Mouse (Mus musculus): ENCODE measurements around the gene Calr4. TPM values are rescaled to one million over a fixed set of nuclear protein-coding genes. Genes with fewer than 3 reads are reported as not detected.

The Calr4 gene
- total and polyA plus RNA-seq, 3 experiments: not detected

- Histone ChIP-seq H3K9me3 (replicated peaks; ENCODE audit: low read length) (no peaks in the 10 kb centered on the region), H3K36me3 (replicated peaks in 1 of 2; ENCODE audit: control insufficient read depth in 1 of 2, insufficient read depth in 1 of 2, low read length in 1 of 2) (peaks cover 0 to 7% of the 10 kb centered on the region in 2 experiments), H3K4me1 (ENCODE audit: control insufficient read depth in 1 of 2, insufficient read depth in 2 of 2) (peaks cover 8 to 40% of the 10 kb centered on the region in 2 experiments), H3K27me3 (replicated peaks) (no peaks in the 10 kb centered on the region), H3K27ac (ENCODE audit: insufficient read depth, low read depth) (peak overlapping the region; percentile 58), H3K79me2 (replicated peaks; ENCODE audit: control insufficient read depth, extremely low read depth, insufficient read depth, poor library complexity, severe bottlenecking) (peaks cover 40% of the 10 kb centered on the region), H3K9ac (ENCODE audit: insufficient read depth, low read depth) (peak overlapping the region; percentile 93), H3K4me2 (ENCODE audit: insufficient read depth, low read depth, poor library complexity, severe bottlenecking) (peak overlapping the region; percentile 67), H3K4me3 (replicated peaks in 1 of 3; ENCODE audit: low read depth in 2 of 3, low read length in 2 of 3, poor library complexity in 1 of 3) (peak overlapping the region; percentile 79 to 93 (median 92))
- in situ Hi-C loops (cut with MboI; ENCODE audit: low pct_ligation_motif_present, low pct_unique_long_range_greater_than_20kb, low sequenced_read_pairs): no loop called here
- 0 out of 2 replicates have a peak, but pooled peaks have one; percentile 29 for TF ChIP-seq UBTF (IDR thresholded peaks at IDR 0.05; ENCODE audit: low read depth, low read length)
- no peak for TF ChIP-seq MAZ (IDR thresholded peaks at IDR 0.05; ENCODE audit: low read depth, low read length)
- dilution Hi-C loops (cut with MboI; ENCODE audit: extremely low pct_ligation_motif_present, extremely low pct_unique_long_range_greater_than_20kb, low sequenced_read_pairs): no loop called here
- no peak for DNase-seq (ENCODE audit: extremely low read depth)
Measured at GRCm38 (mm10) chr4:109280459-109281160, 46.3 kb downstream of the Calr4 start.

DNA sequence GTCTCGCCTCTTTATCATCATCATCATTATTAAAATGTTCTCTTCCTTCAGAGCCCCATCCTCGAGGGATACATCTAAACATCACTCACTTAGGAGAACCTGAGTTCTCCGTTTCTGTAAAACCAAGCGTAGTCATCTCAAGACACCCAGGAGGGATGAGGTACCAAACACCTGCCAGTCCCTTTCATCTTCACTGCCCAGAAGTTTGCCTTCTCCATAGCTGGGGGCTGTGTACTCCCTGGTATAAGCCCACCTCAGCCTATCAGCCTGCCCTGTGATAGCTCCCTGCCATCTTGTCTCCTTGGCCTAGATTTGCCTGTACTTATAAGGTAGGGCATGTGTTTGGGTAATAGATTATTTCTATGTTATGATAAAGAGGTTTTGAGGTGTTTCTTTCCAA lies 46.9 kb downstream of the Calr4 start:
- Histone ChIP-seq H3K9ac (ENCODE audit: insufficient read depth, low read depth) (peak overlapping the region; percentile 93), H3K36me3 (replicated peaks in 1 of 2; ENCODE audit: control insufficient read depth in 1 of 2, insufficient read depth in 1 of 2, low read length in 1 of 2) (peaks cover 0 to 8% of the 10 kb centered on the region in 2 experiments), H3K79me2 (replicated peaks; ENCODE audit: control insufficient read depth, extremely low read depth, insufficient read depth, poor library complexity, severe bottlenecking) (peaks cover 43% of the 10 kb centered on the region), H3K4me1 (ENCODE audit: control insufficient read depth in 1 of 2, insufficient read depth in 2 of 2) (peaks cover 8 to 40% of the 10 kb centered on the region in 2 experiments), H3K27me3 (replicated peaks) (no peaks in the 10 kb centered on the region), H3K4me3 (replicated peaks in 1 of 3; ENCODE audit: low read depth in 2 of 3, low read length in 2 of 3, poor library complexity in 1 of 3) (peak overlapping the region; percentile 79 to 93 (median 92)), H3K27ac (ENCODE audit: insufficient read depth, low read depth) (peak overlapping the region; percentile 58), H3K9me3 (replicated peaks; ENCODE audit: low read length) (no peaks in the 10 kb centered on the region), H3K4me2 (ENCODE audit: insufficient read depth, low read depth, poor library complexity, severe bottlenecking) (peak overlapping the region; percentile 67)
- in situ Hi-C loops (cut with MboI; ENCODE audit: low pct_ligation_motif_present, low pct_unique_long_range_greater_than_20kb, low sequenced_read_pairs): no loop called here
- TF ChIP-seq TBP (conservative IDR thresholded peaks at IDR 0.05; ENCODE audit: low read depth, low read length): no peak
- TF ChIP-seq USF2 (conservative IDR thresholded peaks at IDR 0.05; ENCODE audit: low read depth, low read length): no peak
- TF ChIP-seq POLR2AphosphoS2 (IDR thresholded peaks at IDR 0.05; ENCODE audit: low read depth, low read length): no peak
- no peak for TF ChIP-seq MXI1 (IDR thresholded peaks at IDR 0.05; ENCODE audit: low read depth, low read length)
- TF ChIP-seq JUND (conservative IDR thresholded peaks at IDR 0.05; ENCODE audit: low read depth, low read length): no peak
- no peak for TF ChIP-seq POLR2A (IDR thresholded peaks at IDR 0.05; ENCODE audit: low read depth, low read length)
- no peak for TF ChIP-seq ZC3H11A (IDR thresholded peaks at IDR 0.05; ENCODE audit: low read depth, low read length)
- DNase-seq (ENCODE audit: extremely low read depth): no peak
- dilution Hi-C loops (cut with MboI; ENCODE audit: extremely low pct_ligation_motif_present, extremely low pct_unique_long_range_greater_than_20kb, low sequenced_read_pairs): no loop called here

GRCm38 (mm10) chr4:109281946-109282345 lies 47.7 kb downstream of the Calr4 start:
- peaks cover 43% of the 10 kb centered on the region for H3K79me2 ChIP-seq (replicated peaks; ENCODE audit: control insufficient read depth, extremely low read depth, insufficient read depth, poor library complexity, severe bottlenecking)
- in situ Hi-C loops (cut with MboI; ENCODE audit: low pct_ligation_motif_present, low pct_unique_long_range_greater_than_20kb, low sequenced_read_pairs) (no loop called here), dilution Hi-C loops (cut with MboI; ENCODE audit: extremely low pct_ligation_motif_present, extremely low pct_unique_long_range_greater_than_20kb, low sequenced_read_pairs) (no loop called here)
- H3K4me2 ChIP-seq (ENCODE audit: insufficient read depth, low read depth, poor library complexity, severe bottlenecking): peak overlapping the region; percentile 98
- peak overlapping the region; percentile 80 for H3K27ac ChIP-seq (ENCODE audit: insufficient read depth, low read depth)
- H3K9ac ChIP-seq (ENCODE audit: insufficient read depth, low read depth): peak overlapping the region; percentile 78
- 0 out of 2 replicates have a peak, but pooled peaks have one; percentile 49 for TF ChIP-seq RCOR1 (conservative IDR thresholded peaks at IDR 0.05; ENCODE audit: low read depth, low read length)
- 0 out of 2 replicates have a peak, but pooled peaks have one; percentile 28 for TF ChIP-seq MYC (IDR thresholded peaks at IDR 0.05; ENCODE audit: low read depth, low read length)
- TF ChIP-seq JUN (IDR thresholded peaks at IDR 0.05; ENCODE audit: insufficient read depth, low read depth, low read length): no peak
- TF ChIP-seq ZKSCAN1 (IDR thresholded peaks at IDR 0.05; ENCODE audit: borderline replicate concordance, low read depth, low read length): no peak
- TF ChIP-seq ELF1 (IDR thresholded peaks at IDR 0.05; ENCODE audit: low read depth, low read length): no peak
- TF ChIP-seq IRF4 (IDR thresholded peaks at IDR 0.05; ENCODE audit: low read depth, low read length): peak; percentile 33; the same call in 1 of the 2 replicates
- TF ChIP-seq CHD1 (IDR thresholded peaks at IDR 0.05; ENCODE audit: low read depth, low read length): 0 out of 2 replicates have a peak, but pooled peaks have one; percentile 58
- TF ChIP-seq EP300 (IDR thresholded peaks at IDR 0.05; ENCODE audit: low read length): peak; percentile 76
- no peak for TF ChIP-seq POLR2AphosphoS2 (IDR thresholded peaks at IDR 0.05; ENCODE audit: low read depth, low read length)
- TF ChIP-seq JUND (conservative IDR thresholded peaks at IDR 0.05; ENCODE audit: low read depth, low read length): 0 out of 2 replicates have a peak, but pooled peaks have one; percentile 12
- no peak for TF ChIP-seq NRF1 (IDR thresholded peaks at IDR 0.05; ENCODE audit: low read depth, low read length)
- TF ChIP-seq SMC3 (IDR thresholded peaks at IDR 0.05; ENCODE audit: low read depth, low read length): no peak
- no peak for TF ChIP-seq MAFK (IDR thresholded peaks at IDR 0.05; ENCODE audit: insufficient replicate concordance, low read length)
- no peak for TF ChIP-seq TBP (conservative IDR thresholded peaks at IDR 0.05; ENCODE audit: low read depth, low read length)
- DNase-seq (ENCODE audit: extremely low read depth): peak; percentile 56
- H3K9me3 ChIP-seq (replicated peaks; ENCODE audit: low read length): no peaks in the 10 kb centered on the region
- peaks cover 0 to 8% of the 10 kb centered on the region in 2 experiments for H3K36me3 ChIP-seq (replicated peaks in 1 of 2; ENCODE audit: control insufficient read depth in 1 of 2, insufficient read depth in 1 of 2, low read length in 1 of 2)
- H3K27me3 ChIP-seq (replicated peaks): no peaks in the 10 kb centered on the region
- H3K4me1 ChIP-seq (ENCODE audit: control insufficient read depth in 1 of 2, insufficient read depth in 2 of 2): peaks cover 8 to 40% of the 10 kb centered on the region in 2 experiments
- peak overlapping the region; percentile 48 to 92 (median 79) for H3K4me3 ChIP-seq (replicated peaks in 1 of 3; ENCODE audit: low read depth in 2 of 3, low read length in 2 of 3, poor library complexity in 1 of 3)
